Mouse (Mus musculus): ENCODE data around the gene Fam196b.

- no peak for TF ChIP-seq POLR2A (IDR thresholded peaks at IDR 0.05; ENCODE audit: insufficient read depth, low read depth, low read length)
- TF ChIP-seq CTCF (IDR thresholded peaks at IDR 0.05), result no peak
These were observed 14.6 kb upstream of the Fam196b start for GRCm38 (mm10) chr11:34300064-34300463.

Data from heart, adult 2 months (tissue).